Comparison of ENCODE assay signal across 12 mouse cellular contexts in the genomic region with DNA sequence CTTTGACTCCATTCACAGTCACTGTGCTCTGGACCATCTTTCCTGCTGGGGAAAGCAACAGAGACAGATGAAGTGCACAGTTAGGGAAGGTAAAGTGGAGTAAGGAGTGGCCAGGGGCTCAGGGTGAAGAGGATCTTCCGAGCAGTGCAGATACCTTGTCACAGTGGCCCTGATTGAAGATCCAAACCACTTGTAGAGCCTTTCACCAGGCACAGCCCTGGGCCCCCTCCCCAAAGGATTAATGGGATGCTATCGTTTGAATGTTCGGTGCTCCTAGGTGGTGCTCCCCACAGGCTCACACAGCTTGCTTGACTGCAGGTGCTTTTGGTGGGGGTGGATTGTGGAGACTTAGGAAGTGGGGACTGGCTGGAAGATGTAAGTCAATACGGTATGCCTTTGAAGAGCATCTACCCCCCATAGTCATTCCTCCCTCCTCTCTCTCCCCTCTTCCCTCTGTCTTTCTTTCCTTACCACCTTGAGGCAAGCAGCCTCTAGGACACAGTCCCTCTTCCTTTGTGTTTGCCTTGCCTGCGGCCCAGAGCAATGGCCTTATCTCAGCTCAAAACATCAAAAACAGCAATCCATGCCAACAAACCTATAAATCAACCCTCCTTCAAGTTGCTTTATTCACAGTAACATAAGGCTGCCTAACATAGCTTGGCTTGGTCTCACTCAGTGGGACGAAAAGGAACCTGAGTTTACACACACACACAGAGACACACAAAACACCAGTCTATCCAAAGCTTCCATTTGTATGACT. TPM values are rescaled to one million over a fixed set of nuclear protein-coding genes. Genes with fewer than 3 reads are reported as not detected.
DNase-seq lines count a peak whose midpoint lies in the region; ATAC-seq and TF ChIP-seq lines count a peak whose summit lies in the region.
"Had no signal": no experiment of that assay in that cellular context is flagged by ENCODE, and none has a peak within 500 bp of the region (broad histone marks: within the 10 kb centered on the region; RNA-seq: fewer than 3 reads in every experiment).

No protein-coding gene starts in this region.

- peak overlapping the region; percentile 85 for H3K4me2 ChIP-seq in kidney, postnatal 0 days (ENCODE audit: low read length)
- peak overlapping the region; percentile 78 for H3K4me2 ChIP-seq in embryonic facial prominence, embryonic 14.5 days (ENCODE audit: low read depth, low read length)
- peak overlapping the region; percentile 55 for H3K4me2 ChIP-seq in liver, embryonic 15.5 days

- H3K27ac ChIP-seq in gastrocnemius, adult 2 months: no peak overlapping the region
- H3K27ac ChIP-seq in kidney, postnatal 0 days: no peak overlapping the region
- H3K27ac ChIP-seq in embryonic facial prominence, embryonic 14.5 days (replicated peaks; ENCODE audit: low read depth, low read length): no peak overlapping the region
- H3K27ac ChIP-seq in liver, embryonic 15.5 days (replicated peaks): no peak overlapping the region

- no peaks in the 10 kb centered on the region for H3K27me3 ChIP-seq in kidney, postnatal 0 days (ENCODE audit: insufficient read depth, low read length)
- no peaks in the 10 kb centered on the region for H3K27me3 ChIP-seq in embryonic facial prominence, embryonic 14.5 days (replicated peaks; ENCODE audit: control insufficient read depth, insufficient read depth, low read length)
- H3K27me3 ChIP-seq in liver, embryonic 15.5 days: no peaks in the 10 kb centered on the region

- H3K4me3 ChIP-seq in gastrocnemius, adult 2 months: 0 out of 2 replicates have a peak overlapping the region, but pooled peaks have one; percentile 5
- H3K4me3 ChIP-seq in kidney, postnatal 0 days (replicated peaks; ENCODE audit: low read depth, low read length): no peak overlapping the region; the same call in 1 of the 2 replicates
- H3K4me3 ChIP-seq in embryonic facial prominence, embryonic 14.5 days (ENCODE audit: low read depth, low read length): no peak overlapping the region
- H3K4me3 ChIP-seq in liver, embryonic 15.5 days (replicated peaks): no peak overlapping the region
- H3K4me3 ChIP-seq: erythroblast, embryonic 14.5 days; myocyte had no signal

- no peaks in the 10 kb centered on the region for H3K9me3 ChIP-seq in kidney, postnatal 0 days (replicated peaks; ENCODE audit: low read length)
- no peaks in the 10 kb centered on the region for H3K9me3 ChIP-seq in embryonic facial prominence, embryonic 14.5 days (ENCODE audit: control insufficient read depth, low read length)
- no peaks in the 10 kb centered on the region for H3K9me3 ChIP-seq in liver, embryonic 15.5 days (replicated peaks)

- H3K36me3 ChIP-seq in kidney, postnatal 0 days (ENCODE audit: insufficient read depth, low read length): peaks cover 51% of the 10 kb centered on the region
- H3K36me3 ChIP-seq in embryonic facial prominence, embryonic 14.5 days (ENCODE audit: control insufficient read depth, insufficient read depth, low read length): peaks cover 47% of the 10 kb centered on the region
- H3K36me3 ChIP-seq in liver, embryonic 15.5 days (replicated peaks): peaks cover 18% of the 10 kb centered on the region

- no peak overlapping the region for H3K9ac ChIP-seq in kidney, postnatal 0 days (ENCODE audit: low read depth, low read length)
- H3K9ac ChIP-seq in embryonic facial prominence, embryonic 14.5 days (ENCODE audit: low read depth, low read length): no peak overlapping the region
- H3K9ac ChIP-seq in liver, embryonic 15.5 days: no peak overlapping the region

- DNase-seq in gastrocnemius, adult 2 months: no peak
- no peak for DNase-seq in gastrocnemius, adult 8-10 months (ENCODE audit: low spot score in 2 of 2)
- no peak for DNase-seq in kidney, postnatal 0 days (ENCODE audit: low spot score)
- DNase-seq in kidney, postnatal 14 days: no peak
- DNase-seq in embryonic facial prominence, embryonic 14.5 days (ENCODE audit: low spot score): no peak
- no peak for DNase-seq in urinary bladder, postnatal 10 days (ENCODE audit: low spot score)
- DNase-seq: cerebellum, adult 2 months had no signal

- no peak for TF ChIP-seq CTCF in gastrocnemius, adult 2 months (IDR thresholded peaks at IDR 0.05)
- no peak for TF ChIP-seq CTCF in kidney, postnatal 0 days (IDR thresholded peaks at IDR 0.05; ENCODE audit: low read depth)

- intact Hi-C loops in gastrocnemius, adult 2 months (cut with DNase I): no loop called here

- no peak for ATAC-seq in kidney, postnatal 0 days (replicated peaks; ENCODE audit: low FRiP score, low read depth)
- no peak for ATAC-seq in embryonic facial prominence, embryonic 14.5 days (ENCODE audit: low read depth)
- no peak for ATAC-seq in liver, embryonic 15.5 days (ENCODE audit: insufficient read depth)
- no peak for ATAC-seq in frontal cortex, adult (ENCODE audit: low TSS enrichment)

- H3K4me1 ChIP-seq in kidney, postnatal 0 days (replicated peaks; ENCODE audit: insufficient read depth, low read length): peaks cover 28% of the 10 kb centered on the region
- H3K4me1 ChIP-seq in embryonic facial prominence, embryonic 14.5 days (ENCODE audit: control insufficient read depth, insufficient read depth, low read length): peaks cover 32% of the 10 kb centered on the region
- H3K4me1 ChIP-seq in liver, embryonic 15.5 days (replicated peaks): peaks cover 10% of the 10 kb centered on the region; the same call in 1 of the 2 replicates

- WGBS in kidney, postnatal 0 days: 68% methylated on average over 6 of the region's 6 CpGs
- 83% methylated on average over 6 of the region's 6 CpGs for WGBS in embryonic facial prominence, embryonic 14.5 days
- WGBS in liver, embryonic 15.5 days (ENCODE audit: insufficient replicate concordance): 57% methylated on average over 6 of the region's 6 CpGs

RNA-seq across cellular contexts. Expression of gene Tmem176a, which starts 2.2 kb away (rescaled TPM):
- 1 to 10 TPM; 3.4 to 5.3 TPM for total RNA-seq in gastrocnemius, adult 2 months (2021)
- total RNA-seq in gastrocnemius, adult 8-10 months (2022): 1 to 10 TPM; 1.3 to 4.8 (median 2.7) TPM
- polyA plus RNA-seq in kidney, postnatal 0 days (2015; fragmentation: Nextera tagmentation; extraction: Ambion mirVana): 315 and 333 TPM in 2 replicates
- 92.7 and 101 TPM in 2 replicates for polyA plus RNA-seq in embryonic facial prominence, embryonic 14.5 days (2014; fragmentation: Nextera tagmentation; extraction: Ambion mirVana)
- polyA plus RNA-seq in liver, embryonic 15.5 days (2015; fragmentation: Nextera tagmentation; extraction: Ambion mirVana): 119 and 143 TPM in 2 replicates

RNA-seq across cellular contexts. Expression of gene Tmem176b, which starts 2.8 kb away (rescaled TPM):
- 10 to 100 TPM; 11.4 to 12.9 TPM for total RNA-seq in gastrocnemius, adult 2 months (2021)
- 10 to 100 TPM in 1 of 4 experiments, 1 to 10 TPM in 3; 4.1 to 10.1 (median 7.2) TPM for total RNA-seq in gastrocnemius, adult 8-10 months (2022)
- polyA plus RNA-seq in kidney, postnatal 0 days (2015; fragmentation: Nextera tagmentation; extraction: Ambion mirVana): 669 and 685 TPM in 2 replicates
- 244 and 254 TPM in 2 replicates for polyA plus RNA-seq in embryonic facial prominence, embryonic 14.5 days (2014; fragmentation: Nextera tagmentation; extraction: Ambion mirVana)
- 182 and 213 TPM in 2 replicates for polyA plus RNA-seq in liver, embryonic 15.5 days (2015; fragmentation: Nextera tagmentation; extraction: Ambion mirVana)

RNA-seq across cellular contexts. Expression of gene Aoc1, which starts 34.2 kb away (rescaled TPM):
- total RNA-seq in gastrocnemius, adult 2 months (2021): not detected
- not detected for total RNA-seq in gastrocnemius, adult 8-10 months (2022)
- 9.9 and 11.0 TPM in 2 replicates for polyA plus RNA-seq in kidney, postnatal 0 days (2015; fragmentation: Nextera tagmentation; extraction: Ambion mirVana)
- polyA plus RNA-seq in embryonic facial prominence, embryonic 14.5 days (2014; fragmentation: Nextera tagmentation; extraction: Ambion mirVana): 0.08 TPM in 1 of 2 replicates, not detected in the other
- polyA plus RNA-seq in liver, embryonic 15.5 days (2015; fragmentation: Nextera tagmentation; extraction: Ambion mirVana): not detected in 2 replicates
- total RNA-seq: left cerebral cortex, postnatal 36 days had no signal
- polyA plus RNA-seq: erythroblast, embryonic 14.5 days; myocyte had no signal

Comparison
In these comparisons a context has a peak if more than half of its experiments do, and no peak if none do; other contexts are left out.
1. RNA of gene Aoc1, which starts 34.2 kb away (polyA plus RNA-seq): 9.9 to 11.0 TPM in kidney, postnatal 0 days; 0.08 TPM in embryonic facial prominence, embryonic 14.5 days and not detected in liver, embryonic 15.5 days; every median in the first group is over 10 times any median in the second.
2. Peak in every context shown above with its lines, with median percentiles within 50 percentile points of each other: H3K4me2 ChIP-seq.